Mouse (Mus musculus) heart, embryonic 11.5 days (tissue): ENCODE measurements at regions not wholly inside any gene's neighbourhood (a gene's known extent, or its start where the extent isn't known, plus 50 kb on each side); places are given as distances from the start of the nearest gene placed in this dataset.

Source experiments
- ATAC-seq: fragments of 200-750 bp; cut with Nextera tagmentation; replicated peaks from 2 replicates; pipeline ENCODE4 v1.8.0; 2017; ENCODE audit warnings: moderate library complexity; ENCODE audit not compliant: insufficient number of reproducible peaks, low FRiP score, low TSS enrichment
- H3K27ac ChIP-seq: fragments of 300-500 bp; sonication (generic); 2 replicates; pipeline ENCODE4 v1.5.1; 2014; ENCODE audit warnings: mild to moderate bottlenecking, low read depth, low read length
- H3K27me3 ChIP-seq: fragments of 300-500 bp; sonication (generic); 2 replicates; pipeline ENCODE4 v1.6.1; 2014; ENCODE audit warnings: mild to moderate bottlenecking, low read length, mixed read lengths; ENCODE audit not compliant: control insufficient read depth, insufficient read depth
- H3K36me3 ChIP-seq: fragments of 300-500 bp; sonication (generic); 2 replicates; pipeline ENCODE4 v1.6.1; 2014; ENCODE audit warnings: mild to moderate bottlenecking, low read length, moderate library complexity, mixed read lengths; ENCODE audit not compliant: control insufficient read depth, insufficient read depth
- H3K4me1 ChIP-seq: fragments of 300-500 bp; sonication (generic); 2 replicates; pipeline ENCODE4 v1.6.1; 2014; ENCODE audit warnings: low read length; ENCODE audit not compliant: control insufficient read depth, insufficient read depth
- H3K4me2 ChIP-seq: fragments of 300-500 bp; sonication (generic); 2 replicates; pipeline ENCODE4 v1.6.1; 2014; ENCODE audit warnings: mild to moderate bottlenecking, moderate library complexity
- H3K4me3 ChIP-seq: fragments of 300-500 bp; sonication (generic); 2 replicates; pipeline ENCODE4 v1.5.1; 2014; ENCODE audit warnings: low read depth, low read length
- H3K9ac ChIP-seq: fragments of 300-500 bp; sonication (generic); 2 replicates; pipeline ENCODE4 v1.6.1; 2014; ENCODE audit warnings: mild to moderate bottlenecking, low read depth, low read length, moderate library complexity
- H3K9me3 ChIP-seq: fragments of 300-500 bp; sonication (generic); replicated peaks from 2 replicates; pipeline ENCODE4 v1.6.1; 2016; ENCODE audit warnings: low read length; ENCODE audit not compliant: control insufficient read depth
- WGBS: fragments of 180-500 bp; shearing (Covaris S2); extraction: QIAGEN DNeasy Blood & Tissue Kit; methylation state at CpG from one replicate; pipeline ENCODE4 v1.1.7; 2014; ENCODE audit not compliant: insufficient replicate concordance; 5-methylcytosine and 5-hydroxymethylcytosine counted together

- Histone ChIP-seq H3K27ac (no peak overlapping the region), H3K9me3 (no peaks in the 10 kb centered on the region), H3K4me3 (no peak overlapping the region), H3K4me1 (no peaks in the 10 kb centered on the region), H3K36me3 (no peaks in the 10 kb centered on the region), H3K9ac (no peak overlapping the region), H3K4me2 (no peak overlapping the region), H3K27me3 (no peaks in the 10 kb centered on the region)
- no peak for ATAC-seq
- 70% methylated on average over 4 of the region's 4 CpGs for WGBS
Measured at GRCm38 (mm10) chr5:47522161-47522942, 460.6 kb upstream of the Slit2 start.

- ATAC-seq, result no peak
- H3K9me3 ChIP-seq, result no peaks in the 10 kb centered on the region
- no peaks in the 10 kb centered on the region for H3K36me3 ChIP-seq
- H3K4me2 ChIP-seq, result no peak overlapping the region
- 84% methylated on average over 7 of the region's 7 CpGs for WGBS
- H3K9ac ChIP-seq, result no peak overlapping the region
- no peaks in the 10 kb centered on the region for H3K27me3 ChIP-seq
- H3K27ac ChIP-seq, result no peak overlapping the region
- H3K4me3 ChIP-seq, result no peak overlapping the region
- H3K4me1 ChIP-seq, result no peaks in the 10 kb centered on the region
Measured at GRCm38 (mm10) chr5:47528671-47529070, 454.3 kb upstream of the Slit2 start.

GRCm38 (mm10) chr5:47537532-47537931 lies 445.4 kb upstream of the Slit2 start:
- H3K4me3 ChIP-seq, result no peak overlapping the region
- no peaks in the 10 kb centered on the region for H3K9me3 ChIP-seq
- H3K27ac ChIP-seq, result no peak overlapping the region
- H3K27me3 ChIP-seq, result no peaks in the 10 kb centered on the region
- H3K36me3 ChIP-seq, result no peaks in the 10 kb centered on the region
- no peak overlapping the region for H3K9ac ChIP-seq
- H3K4me2 ChIP-seq, result no peak overlapping the region
- H3K4me1 ChIP-seq, result no peaks in the 10 kb centered on the region
- no peak for ATAC-seq

GRCm38 (mm10) chr5:47542248-47542647 lies 440.7 kb upstream of the Slit2 start:
- H3K27ac ChIP-seq, result no peak overlapping the region
- no peak overlapping the region for H3K4me3 ChIP-seq
- H3K4me1 ChIP-seq, result no peaks in the 10 kb centered on the region
- no peak for ATAC-seq
- H3K36me3 ChIP-seq, result no peaks in the 10 kb centered on the region
- WGBS, result 66% methylated on average over 1 of the region's 1 CpGs
- H3K9me3 ChIP-seq, result no peaks in the 10 kb centered on the region
- H3K27me3 ChIP-seq, result no peaks in the 10 kb centered on the region
- no peak overlapping the region for H3K9ac ChIP-seq
- no peak overlapping the region for H3K4me2 ChIP-seq

- no peak for ATAC-seq
- Histone ChIP-seq H3K27me3 (no peaks in the 10 kb centered on the region), H3K4me2 (no peak overlapping the region), H3K36me3 (no peaks in the 10 kb centered on the region), H3K9ac (no peak overlapping the region), H3K27ac (no peak overlapping the region), H3K4me3 (no peak overlapping the region), H3K4me1 (no peaks in the 10 kb centered on the region), H3K9me3 (no peaks in the 10 kb centered on the region)
- WGBS, result 67% methylated on average over 1 of the region's 1 CpGs
Measured at GRCm38 (mm10) chr5:47556717-47557116, 426.2 kb upstream of the Slit2 start.

- H3K27ac ChIP-seq, result no peak overlapping the region
- H3K4me3 ChIP-seq, result no peak overlapping the region
- H3K27me3 ChIP-seq, result no peaks in the 10 kb centered on the region
- H3K36me3 ChIP-seq, result no peaks in the 10 kb centered on the region
- 69% methylated on average over 8 of the region's 8 CpGs for WGBS
- no peaks in the 10 kb centered on the region for H3K4me1 ChIP-seq
- no peaks in the 10 kb centered on the region for H3K9me3 ChIP-seq
- H3K9ac ChIP-seq, result no peak overlapping the region
- H3K4me2 ChIP-seq, result no peak overlapping the region
- no peak for ATAC-seq
Measured at GRCm38 (mm10) chr5:47557152-47557800, 425.7 kb upstream of the Slit2 start.
